Mouse (Mus musculus) MEL (cell line): ENCODE measurements around the gene Gm11444. TPM values are rescaled to one million over a fixed set of nuclear protein-coding genes. Genes with fewer than 3 reads are reported as not detected.

ENCODE experiments used
- DNase-seq: peaks from one replicate; pipeline ENCODE4 v3.0.0; 2011; ENCODE audit warnings: low read depth, low spot score
- H3K27ac ChIP-seq: 2 replicates; pipeline ENCODE4 v1.5.1; 2012; ENCODE audit warnings: low read depth, mild to moderate bottlenecking, control low read depth, low read length, moderate library complexity; ENCODE audit not compliant: control insufficient read depth
- H3K27me3 ChIP-seq, 2 experiments: fragments of 150-350 bp in 1 of 2; sonication (generic) in 1 of 2; 2 replicates each; pipeline ENCODE4 v1.6.1; 2012; ENCODE audit warnings: low read length in 2 of 2, mild to moderate bottlenecking in 2 of 2, improper control_type of control experiment in 1 of 2, moderate library complexity in 1 of 2; ENCODE audit not compliant: insufficient read depth in 2 of 2, control insufficient read depth in 1 of 2
- H3K36me3 ChIP-seq, 2 experiments: 2 replicates each; pipeline ENCODE4 v1.6.1; 2012 to 2014; ENCODE audit warnings: low read length in 2 of 2, improper control_type of control experiment in 1 of 2, inconsistent platforms in 1 of 2, mild to moderate bottlenecking in 1 of 2; ENCODE audit not compliant: insufficient read depth in 2 of 2, control insufficient read depth in 1 of 2
- H3K4me1 ChIP-seq, 2 experiments: fragments of 150-350 bp in 1 of 2; sonication (generic) in 1 of 2; 2 replicates each; pipeline ENCODE4 v1.6.1; 2012; ENCODE audit warnings: low read length in 2 of 2, improper control_type of control experiment in 1 of 2, mild to moderate bottlenecking in 1 of 2; ENCODE audit not compliant: insufficient read depth in 2 of 2, control insufficient read depth in 1 of 2
- H3K4me3 ChIP-seq, 2 experiments: fragments of 150-350 bp in 1 of 2; sonication (generic) in 1 of 2; 2 replicates each; pipeline ENCODE4 v1.5.1; 2012; ENCODE audit warnings: low read depth in 2 of 2, low read length in 2 of 2, mild to moderate bottlenecking in 2 of 2, moderate library complexity in 2 of 2, control low read depth in 1 of 2, improper control_type of control experiment in 1 of 2; ENCODE audit not compliant: control insufficient read depth in 1 of 2, insufficient read depth in 1 of 2
- H3K79me2 ChIP-seq: 2 replicates; pipeline ENCODE4 v1.6.1; 2012; ENCODE audit warnings: mild to moderate bottlenecking, low read length, moderate library complexity; ENCODE audit not compliant: control insufficient read depth, poor library complexity, insufficient read depth
- H3K9ac ChIP-seq: 2 replicates; pipeline ENCODE4 v1.6.1; 2012; ENCODE audit warnings: low read depth, mild to moderate bottlenecking, control low read depth, low read length, moderate library complexity; ENCODE audit not compliant: control insufficient read depth, poor library complexity, severe bottlenecking
- H3K9me3 ChIP-seq: fragments of 150-350 bp; sonication (generic); replicated peaks from 2 replicates; pipeline ENCODE4 v1.6.1; 2012; ENCODE audit warnings: mild to moderate bottlenecking, low read length, improper control_type of control experiment, moderate library complexity; ENCODE audit not compliant: insufficient read depth
- CHD2 ChIP-seq: IDR thresholded peaks from 2 replicates; pipeline ENCODE4 v1.6.1; 2011; ENCODE audit warnings: low read length, improper control_type of control experiment
- E2F4 ChIP-seq: IDR thresholded peaks from 2 replicates; pipeline ENCODE4 v1.6.1; 2011; ENCODE audit warnings: low read depth, low read length, improper control_type of control experiment, borderline replicate concordance
- ELF1 ChIP-seq: IDR thresholded peaks from 2 replicates; pipeline ENCODE4 v1.6.1; 2014; ENCODE audit warnings: low read depth, mild to moderate bottlenecking, inconsistent platforms, low read length, improper control_type of control experiment, moderate library complexity
- EP300 ChIP-seq, 2 experiments: IDR thresholded peaks; 2 replicates each; pipeline ENCODE4 v1.6.1; 2011; ENCODE audit warnings: improper control_type of control experiment in 2 of 2, low read length in 2 of 2, low read depth in 1 of 2, mild to moderate bottlenecking in 1 of 2
- JUND ChIP-seq: IDR thresholded peaks from 2 replicates; pipeline ENCODE4 v1.6.1; 2011; ENCODE audit warnings: low read depth, mild to moderate bottlenecking, improper control_type of control experiment, low read length
- KAT2A ChIP-seq: conservative IDR thresholded peaks from 2 replicates; pipeline ENCODE4 v1.6.1; 2012; ENCODE audit warnings: low read depth, low read length, improper control_type of control experiment, inconsistent platforms
- MAX ChIP-seq: IDR thresholded peaks from 2 replicates; pipeline ENCODE4 v1.6.1; 2011; ENCODE audit warnings: low read length, improper control_type of control experiment
- MXI1 ChIP-seq: IDR thresholded peaks from 2 replicates; pipeline ENCODE4 v1.6.1; 2011; ENCODE audit warnings: mild to moderate bottlenecking, low read depth, low read length, improper control_type of control experiment
- MYB ChIP-seq: IDR thresholded peaks from 2 replicates; pipeline ENCODE4 v1.6.1; 2011; ENCODE audit warnings: mild to moderate bottlenecking, low read depth, low read length, improper control_type of control experiment
- MYC ChIP-seq: IDR thresholded peaks from 2 replicates; pipeline ENCODE4 v1.6.1; 2011; ENCODE audit warnings: low read depth, mild to moderate bottlenecking, low read length, improper control_type of control experiment, moderate library complexity
- NELFE ChIP-seq: IDR thresholded peaks from 2 replicates; pipeline ENCODE4 v1.6.1; 2011; ENCODE audit warnings: low read depth, low read length, improper control_type of control experiment
- NRF1 ChIP-seq: IDR thresholded peaks from 2 replicates; pipeline ENCODE4 v1.6.1; 2014; ENCODE audit warnings: low read depth, mild to moderate bottlenecking, inconsistent platforms, low read length, improper control_type of control experiment, moderate library complexity; ENCODE audit not compliant: poor library complexity, insufficient read depth, severe bottlenecking
- POLR2AphosphoS2 ChIP-seq: IDR thresholded peaks from 2 replicates; pipeline ENCODE4 v1.6.1; 2011; ENCODE audit warnings: low read length, improper control_type of control experiment
- RAD21 ChIP-seq: IDR thresholded peaks from 2 replicates; pipeline ENCODE4 v1.6.1; 2011; ENCODE audit warnings: mild to moderate bottlenecking, low read depth, low read length, improper control_type of control experiment
- SIN3A ChIP-seq: IDR thresholded peaks from 2 replicates; pipeline ENCODE4 v1.6.1; 2012; ENCODE audit warnings: low read length, improper control_type of control experiment, inconsistent platforms
- SMC3 ChIP-seq: IDR thresholded peaks from 2 replicates; pipeline ENCODE4 v1.6.1; 2011; ENCODE audit warnings: low read depth, low read length, improper control_type of control experiment
- TAL1 ChIP-seq: IDR thresholded peaks from 2 replicates; pipeline ENCODE4 v1.6.1; 2012; ENCODE audit warnings: mild to moderate bottlenecking, inconsistent platforms, low read length, moderate library complexity, mixed read lengths
- TBP ChIP-seq: IDR thresholded peaks from 2 replicates; pipeline ENCODE4 v1.8.0; 2011; ENCODE audit warnings: low read depth, low read length, improper control_type of control experiment
- TCF12 ChIP-seq: IDR thresholded peaks from 2 replicates; pipeline ENCODE4 v1.6.1; 2014; ENCODE audit warnings: low read depth, mild to moderate bottlenecking, inconsistent platforms, low read length, improper control_type of control experiment, moderate library complexity
- USF1 ChIP-seq: IDR thresholded peaks from 2 replicates; pipeline ENCODE4 v1.6.1; 2014; ENCODE audit warnings: low read depth, mild to moderate bottlenecking, inconsistent platforms, low read length, improper control_type of control experiment, moderate library complexity
- USF2 ChIP-seq, 2 experiments: IDR thresholded peaks; 2 replicates each; pipeline ENCODE4 v1.6.1; 2011 to 2012; ENCODE audit warnings: improper control_type of control experiment in 2 of 2, low read length in 2 of 2, borderline replicate concordance in 1 of 2, inconsistent platforms in 1 of 2, low read depth in 1 of 2, mild to moderate bottlenecking in 1 of 2; ENCODE audit not compliant: insufficient read depth in 1 of 2
- ZC3H11A ChIP-seq: IDR thresholded peaks from 2 replicates; pipeline ENCODE4 v1.6.1; 2012; ENCODE audit warnings: low read depth, mild to moderate bottlenecking, inconsistent platforms, low read length, improper control_type of control experiment
- ZNF384 ChIP-seq: IDR thresholded peaks from 2 replicates; pipeline ENCODE4 v1.6.1; 2012; ENCODE audit warnings: low read depth, mild to moderate bottlenecking, inconsistent platforms, low read length, improper control_type of control experiment
- polyA plus RNA-seq, 2 experiments: library from polyadenylated mRNA; stranded (reverse) in 1 of 2; unstranded in 1 of 2; fragments of >175 nt in 1 of 2; fragments of >200 nt in 1 of 2; gene quantifications; 2 replicates each; pipeline versions ENCODE4 v1.2.1 to v1.2.4; 2012; ENCODE audit warnings: low replicate concordance in 2 of 2, low read depth in 1 of 2; ENCODE audit not compliant: insufficient read length in 2 of 2, insufficient read depth in 1 of 2, missing spikeins in 1 of 2
- total RNA-seq: library from RNA; depleted of rRNA; stranded (reverse); fragments of 300-350 nt; gene quantifications from 2 replicates; pipeline ENCODE4 v1.2.3, GENCODE M21; 2012

The Gm11444 gene
- total and polyA plus RNA-seq, 3 experiments, result 0.21 TPM; not detected in 2

DNA sequence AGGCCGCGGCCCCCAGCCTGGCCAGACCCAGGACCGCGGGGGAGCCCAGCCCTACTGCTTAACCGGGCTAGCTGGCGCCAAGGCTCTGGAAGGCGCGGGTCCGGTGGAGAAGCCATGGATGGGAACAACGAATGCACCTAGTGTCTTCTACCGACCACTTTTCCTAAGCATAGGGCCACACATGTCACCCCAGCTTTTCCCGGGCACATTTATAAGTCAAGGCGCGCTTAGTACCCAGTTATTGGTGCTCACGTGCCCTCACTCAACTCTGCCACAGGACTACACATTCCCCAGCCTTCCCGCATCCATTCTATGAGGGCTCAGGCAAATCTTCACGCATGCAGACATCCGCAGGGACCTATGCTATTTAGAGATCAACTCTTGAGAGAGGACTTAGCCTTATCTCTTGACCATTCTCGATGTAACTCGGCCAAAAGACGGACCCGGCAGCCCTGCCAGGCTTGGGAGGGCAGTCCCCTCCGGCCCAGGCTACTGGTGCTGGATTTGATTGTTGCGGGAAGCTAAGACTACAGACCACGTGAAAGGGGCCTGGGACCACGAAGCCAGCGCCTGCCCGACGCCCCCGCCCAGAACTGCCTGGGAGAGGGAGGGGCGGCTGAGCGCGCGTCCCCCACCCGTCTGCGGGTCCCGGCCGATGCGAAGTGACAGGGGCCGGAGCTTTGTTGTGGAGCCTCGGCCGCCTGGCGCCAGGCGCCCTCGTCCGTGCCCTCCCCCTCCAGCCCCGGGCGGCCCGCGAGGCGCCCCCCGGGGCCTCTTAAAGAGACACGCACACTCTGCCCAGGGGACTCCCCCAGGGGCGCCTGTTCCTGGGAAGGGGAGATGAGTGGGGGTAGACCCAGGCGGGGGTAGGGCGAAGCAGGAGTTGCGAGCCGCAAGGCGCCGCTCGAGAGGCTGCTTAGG is 20.4 kb downstream of the Gm11444 start:
- no peak for DNase-seq
- no peaks in the 10 kb centered on the region for H3K79me2 ChIP-seq
- H3K4me3 ChIP-seq, result no peak overlapping the region
- H3K36me3 ChIP-seq, result no peaks in the 10 kb centered on the region
- no peaks in the 10 kb centered on the region for H3K27me3 ChIP-seq
- H3K9me3 ChIP-seq, result no peaks in the 10 kb centered on the region
- no peak overlapping the region for H3K27ac ChIP-seq
- TF ChIP-seq MXI1, result no peak
- no peak for TF ChIP-seq EP300 (IDR thresholded peaks at IDR 0.05; ENCODE audit: low read depth in 1 of 2, low read length in 2 of 2)
- TF ChIP-seq E2F4, result no peak
- no peak for TF ChIP-seq USF2 (IDR thresholded peaks at IDR 0.05; ENCODE audit: borderline replicate concordance in 1 of 2, insufficient read depth in 1 of 2, low read depth in 1 of 2, low read length in 2 of 2)
- no peak for TF ChIP-seq SMC3
- no peak for TF ChIP-seq CHD2
- no peak for TF ChIP-seq JUND
- TF ChIP-seq SIN3A, result no peak
- TF ChIP-seq MYC, result no peak
- TF ChIP-seq POLR2AphosphoS2, result no peak
- TF ChIP-seq ZNF384, result no peak
- no peak for TF ChIP-seq KAT2A
- TF ChIP-seq MAX, result no peak
- TF ChIP-seq MYB, result no peak
- TF ChIP-seq ELF1, result no peak
- TF ChIP-seq USF1, result no peak
- peaks cover 0 to 7% of the 10 kb centered on the region in 2 experiments; a peak in 1 of 4 replicates for H3K4me1 ChIP-seq
- no peak overlapping the region for H3K9ac ChIP-seq

DNA sequence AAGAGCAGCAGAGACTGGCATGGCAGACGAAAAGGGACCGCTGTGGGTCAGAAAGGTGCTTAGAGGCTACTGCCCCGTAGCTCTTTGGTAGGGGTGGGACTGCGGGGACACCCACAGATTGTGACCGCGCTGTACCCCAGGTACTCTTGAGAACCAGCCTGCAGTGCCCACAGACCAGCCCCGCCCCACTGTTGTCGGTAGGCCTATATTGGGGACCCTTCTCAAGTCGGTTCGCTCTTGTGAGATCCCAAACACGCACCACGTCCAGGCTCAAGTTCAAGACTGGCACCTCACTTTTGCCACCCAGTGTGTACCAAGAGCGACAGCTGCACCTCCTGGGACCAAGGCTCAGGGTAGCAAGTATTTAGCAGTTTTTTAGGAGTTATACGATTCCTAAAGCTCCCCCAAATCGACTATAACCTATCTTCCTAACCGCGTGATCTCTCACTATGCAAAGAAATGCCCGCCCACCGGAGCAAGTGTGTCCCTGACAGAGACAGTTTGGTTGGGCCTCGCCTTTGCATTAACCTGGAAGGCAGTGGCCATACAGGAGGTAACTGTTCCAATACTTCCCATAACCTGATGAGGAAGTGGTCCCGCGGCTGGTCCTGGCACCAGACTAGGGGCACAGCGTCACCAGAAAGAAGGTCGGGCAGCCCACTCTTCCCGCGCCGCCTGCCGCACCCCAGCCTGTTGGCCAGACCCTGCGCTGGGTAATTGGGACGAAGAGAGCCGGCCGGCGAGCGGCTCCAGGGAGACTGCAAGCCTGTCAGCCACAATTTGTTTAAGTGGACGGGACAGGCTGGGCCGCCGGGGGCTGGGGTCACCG is 21.2 kb downstream of the Gm11444 start:
- Histone ChIP-seq H3K36me3 (no peaks in the 10 kb centered on the region), H3K9me3 (no peaks in the 10 kb centered on the region), H3K4me1 (peaks cover 0 to 7% of the 10 kb centered on the region in 2 experiments; a peak in 1 of 4 replicates), H3K27ac (no peak overlapping the region), H3K27me3 (no peaks in the 10 kb centered on the region), H3K79me2 (no peaks in the 10 kb centered on the region), H3K9ac (no peak overlapping the region), H3K4me3 (no peak overlapping the region)
- TF ChIP-seq TBP (no peak), ELF1 (no peak), E2F4 (no peak), TAL1 (no peak), NRF1 (no peak), TCF12 (no peak), MXI1 (no peak), RAD21 (no peak), ZNF384 (no peak), ZC3H11A (no peak), MAX (no peak), NELFE (no peak), SMC3 (no peak)
- no peak for DNase-seq
